Mouse (Mus musculus) heart, postnatal 0 days (tissue): ENCODE measurements at regions not wholly inside any gene's neighbourhood (a gene's known extent, or its start where the extent isn't known, plus 50 kb on each side); places are given as distances from the start of the nearest gene placed in this dataset.

Experiments
- ATAC-seq: fragments of 200-750 bp; cut with Nextera tagmentation; 2 replicates; pipeline ENCODE4 v1.8.0; 2017; ENCODE audit warnings: low read depth, moderate number of reproducible peaks, moderate library complexity; ENCODE audit not compliant: insufficient read depth
- DNase-seq: peaks from one replicate; pipeline ENCODE4 v3.0.0-alpha.2; 2016; ENCODE audit warnings: low spot score
- H3K27ac ChIP-seq: fragments of 300-500 bp; sonication (generic); 2 replicates; pipeline ENCODE4 v1.5.1; 2014; ENCODE audit warnings: low read depth, mild to moderate bottlenecking
- H3K27me3 ChIP-seq: fragments of 300-500 bp; sonication (generic); 2 replicates; pipeline ENCODE4 v1.6.1; 2014; ENCODE audit warnings: low read length, mixed read lengths; ENCODE audit not compliant: control insufficient read depth, insufficient read depth
- H3K36me3 ChIP-seq: fragments of 300-500 bp; sonication (generic); replicated peaks from 2 replicates; pipeline ENCODE4 v1.6.1; 2014; ENCODE audit warnings: low read length, mixed read lengths; ENCODE audit not compliant: control insufficient read depth, insufficient read depth
- H3K4me1 ChIP-seq: fragments of 300-500 bp; sonication (generic); 2 replicates; pipeline ENCODE4 v1.6.1; 2014; ENCODE audit warnings: antibody characterized with exemption; ENCODE audit not compliant: control insufficient read depth, insufficient read depth
- H3K4me2 ChIP-seq: fragments of 300-500 bp; sonication (generic); 2 replicates; pipeline ENCODE4 v1.6.1; 2014; ENCODE audit warnings: low read depth, mild to moderate bottlenecking, low read length, moderate library complexity
- H3K4me3 ChIP-seq: fragments of 300-500 bp; sonication (generic); 2 replicates; pipeline ENCODE4 v1.5.1; 2014; ENCODE audit warnings: low read depth, low read length
- H3K9ac ChIP-seq: fragments of 300-500 bp; sonication (generic); replicated peaks from 2 replicates; pipeline ENCODE4 v1.6.1; 2014; ENCODE audit warnings: low read depth, low read length, mixed read lengths
- H3K9me3 ChIP-seq: fragments of 300-500 bp; sonication (generic); replicated peaks from 2 replicates; pipeline ENCODE4 v1.6.1; 2016; ENCODE audit warnings: low read length; ENCODE audit not compliant: control insufficient read depth
- CTCF ChIP-seq: IDR thresholded peaks from 2 replicates; pipeline ENCODE4 v1.5.1; 2016; ENCODE audit warnings: antibody characterized with exemption, control low read depth, low read depth
- EP300 ChIP-seq: IDR thresholded peaks from 2 replicates; pipeline ENCODE4 v1.6.1; 2016; ENCODE audit warnings: antibody characterized with exemption, low read depth
- WGBS: fragments of 180-500 bp; shearing (Covaris S2); extraction: QIAGEN DNeasy Blood & Tissue Kit; methylation state at CpG from one replicate; pipeline ENCODE4 v1.1.7; 2014; 5-methylcytosine and 5-hydroxymethylcytosine counted together

GRCm38 (mm10) chr3:137728689-137729088, 57.4 kb downstream of the Gm21962 start:
- no peak overlapping the region for H3K27ac ChIP-seq
- DNase-seq (no peak), ATAC-seq (no peak)
- no peaks in the 10 kb centered on the region for H3K4me1 ChIP-seq
- no peak overlapping the region for H3K4me3 ChIP-seq
- H3K27me3 ChIP-seq: no peaks in the 10 kb centered on the region
- no peak overlapping the region for H3K4me2 ChIP-seq
- H3K9me3 ChIP-seq: no peaks in the 10 kb centered on the region
- no peak for TF ChIP-seq EP300
- no peak overlapping the region for H3K9ac ChIP-seq
- WGBS: 91% methylated on average over 9 of the region's 9 CpGs
- H3K36me3 ChIP-seq: no peaks in the 10 kb centered on the region

- no peak for ATAC-seq
- Histone ChIP-seq H3K27ac (no peak overlapping the region), H3K27me3 (no peaks in the 10 kb centered on the region), H3K4me3 (no peak overlapping the region), H3K9ac (no peak overlapping the region), H3K4me1 (no peaks in the 10 kb centered on the region), H3K9me3 (no peaks in the 10 kb centered on the region), H3K36me3 (no peaks in the 10 kb centered on the region), H3K4me2 (no peak overlapping the region)
- TF ChIP-seq EP300 (no peak), CTCF (no peak)
- no peak for DNase-seq
- 71% methylated on average over 7 of the region's 7 CpGs for WGBS
Observed at GRCm38 (mm10) chr3:137729421-137729820, 58.1 kb downstream of the Gm21962 start.

- H3K4me2 ChIP-seq: no peak overlapping the region
Observed at GRCm38 (mm10) chr3:137737222-137737800, 66.0 kb downstream of the Gm21962 start.

GRCm38 (mm10) chr3:137741528-137741927, 70.2 kb downstream of the Gm21962 start:
- TF ChIP-seq EP300 (no peak), CTCF (no peak)
- no peak overlapping the region for H3K4me2 ChIP-seq
- H3K36me3 ChIP-seq: no peaks in the 10 kb centered on the region
- H3K4me1 ChIP-seq: no peaks in the 10 kb centered on the region
- H3K27ac ChIP-seq: no peak overlapping the region
- DNase-seq (no peak), ATAC-seq (no peak)
- WGBS: 84% methylated on average over 9 of the region's 9 CpGs
- no peak overlapping the region for H3K9ac ChIP-seq
- H3K27me3 ChIP-seq: no peaks in the 10 kb centered on the region
- H3K9me3 ChIP-seq: no peaks in the 10 kb centered on the region
- H3K4me3 ChIP-seq: no peak overlapping the region

More at GRCm38 (mm10) chr3:137737222-137737800, 66.0 kb downstream of the Gm21962 start:
- no peaks in the 10 kb centered on the region for H3K9me3 ChIP-seq
- H3K4me3 ChIP-seq: no peak overlapping the region
- no peaks in the 10 kb centered on the region for H3K27me3 ChIP-seq
- H3K36me3 ChIP-seq: no peaks in the 10 kb centered on the region
- TF ChIP-seq CTCF (no peak), EP300 (no peak)
- no peak overlapping the region for H3K9ac ChIP-seq
- no peak overlapping the region for H3K27ac ChIP-seq
- DNase-seq (no peak), ATAC-seq (no peak)
- 72% methylated on average over 12 of the region's 12 CpGs for WGBS
- no peaks in the 10 kb centered on the region for H3K4me1 ChIP-seq

GRCm38 (mm10) chr3:137742119-137742518, 70.8 kb downstream of the Gm21962 start:
- WGBS: 82% methylated on average over 4 of the region's 4 CpGs
- Histone ChIP-seq H3K9ac (no peak overlapping the region), H3K4me1 (no peaks in the 10 kb centered on the region), H3K9me3 (no peaks in the 10 kb centered on the region), H3K4me3 (no peak overlapping the region), H3K27ac (no peak overlapping the region), H3K36me3 (no peaks in the 10 kb centered on the region), H3K27me3 (no peaks in the 10 kb centered on the region), H3K4me2 (no peak overlapping the region)
- ATAC-seq: no peak
- no peak for DNase-seq
- TF ChIP-seq EP300: no peak
- TF ChIP-seq CTCF: no peak

- no peak for ATAC-seq
- WGBS: 60% methylated on average over 9 of the region's 9 CpGs
- H3K36me3 ChIP-seq: no peaks in the 10 kb centered on the region
- H3K27ac ChIP-seq: no peak overlapping the region
- H3K9me3 ChIP-seq: no peaks in the 10 kb centered on the region
- H3K27me3 ChIP-seq: no peaks in the 10 kb centered on the region
- no peaks in the 10 kb centered on the region for H3K4me1 ChIP-seq
- no peak overlapping the region for H3K9ac ChIP-seq
- H3K4me3 ChIP-seq: no peak overlapping the region
- DNase-seq: no peak
- H3K4me2 ChIP-seq: no peak overlapping the region
- TF ChIP-seq CTCF: no peak
- TF ChIP-seq EP300: no peak
Observed at GRCm38 (mm10) chr3:137751732-137752260, 80.5 kb downstream of the Gm21962 start.
